Mouse (Mus musculus): Measurements from ENCODE around the gene Vmn1r198.

GRCm38 (mm10) chr13:22320091-22320490, 30.1 kb upstream of the Vmn1r198 start:
- no peak for TF ChIP-seq POLR2A (IDR thresholded peaks at IDR 0.05; ENCODE audit: extremely low read depth, insufficient read depth, low read length)
- TF ChIP-seq CTCF (IDR thresholded peaks at IDR 0.05; ENCODE audit: low read depth, low read length): no peak

Data from liver, adult 2 months (tissue).